Mouse (Mus musculus) urinary bladder, postnatal 14 days (tissue): ENCODE measurements around the gene Olfr453.

ENCODE experiments used
- DNase-seq: peaks from one replicate; pipeline ENCODE4 v3.0.0; 2021; ENCODE audit warnings: low spot score

The Olfr453 gene

GRCm38 (mm10) chr6:42739071-42739470 lies at the start of gene Olfr453:
Olfr453 (plus strand) TSS chr6:42739371.
- DNase-seq = no peak

- no peak for DNase-seq
These were observed 49.4 kb upstream of the Olfr453 start for GRCm38 (mm10) chr6:42689761-42690160.

- peak; percentile 87 for DNase-seq
These were observed 47.0 kb upstream of the Olfr453 start for GRCm38 (mm10) chr6:42692154-42692516.

GRCm38 (mm10) chr6:42692517-42693190 lies 46.5 kb upstream of the Olfr453 start:
- peak; percentile 83 for DNase-seq

GRCm38 (mm10) chr6:42709291-42710211 lies 29.6 kb upstream of the Olfr453 start, which contains the start of gene Tcaf1:
Tcaf1 (minus strand) TSS chr6:42710088.
- peak; percentile 67 for DNase-seq

- no peak for DNase-seq
These were observed 24.5 kb upstream of the Olfr453 start for GRCm38 (mm10) chr6:42714668-42715067.

GRCm38 (mm10) chr6:42717973-42718372 lies 21.2 kb upstream of the Olfr453 start:
- DNase-seq = no peak

- no peak for DNase-seq
These were observed 3.1 kb downstream of the Olfr453 start for GRCm38 (mm10) chr6:42742303-42742702.

GRCm38 (mm10) chr6:42747846-42748245 lies 8.7 kb downstream of the Olfr453 start:
- no peak for DNase-seq

GRCm38 (mm10) chr6:42756104-42756503 lies 16.9 kb downstream of the Olfr453 start, which contains the start of gene Olfr38:
Olfr38 (plus strand) TSS chr6:42756404.
- no peak for DNase-seq

GRCm38 (mm10) chr6:42777066-42777465 lies 37.9 kb downstream of the Olfr453 start:
- no peak for DNase-seq

GRCm38 (mm10) chr6:42784793-42785192 lies 45.6 kb downstream of the Olfr453 start, which contains the start of gene Olfr452:
Olfr452 (plus strand) TSS chr6:42785093.
- no peak for DNase-seq

GRCm38 (mm10) chr6:42790247-42790948 lies 51.2 kb downstream of the Olfr453 start:
- DNase-seq = no peak

GRCm38 (mm10) chr6:42790949-42791556 lies 51.9 kb downstream of the Olfr453 start:
- DNase-seq = no peak

GRCm38 (mm10) chr6:42794982-42795381 lies 55.8 kb downstream of the Olfr453 start:
- no peak for DNase-seq
